Mouse (Mus musculus): ENCODE data around the gene Adamtsl5.

The Adamtsl5 gene

DNA sequence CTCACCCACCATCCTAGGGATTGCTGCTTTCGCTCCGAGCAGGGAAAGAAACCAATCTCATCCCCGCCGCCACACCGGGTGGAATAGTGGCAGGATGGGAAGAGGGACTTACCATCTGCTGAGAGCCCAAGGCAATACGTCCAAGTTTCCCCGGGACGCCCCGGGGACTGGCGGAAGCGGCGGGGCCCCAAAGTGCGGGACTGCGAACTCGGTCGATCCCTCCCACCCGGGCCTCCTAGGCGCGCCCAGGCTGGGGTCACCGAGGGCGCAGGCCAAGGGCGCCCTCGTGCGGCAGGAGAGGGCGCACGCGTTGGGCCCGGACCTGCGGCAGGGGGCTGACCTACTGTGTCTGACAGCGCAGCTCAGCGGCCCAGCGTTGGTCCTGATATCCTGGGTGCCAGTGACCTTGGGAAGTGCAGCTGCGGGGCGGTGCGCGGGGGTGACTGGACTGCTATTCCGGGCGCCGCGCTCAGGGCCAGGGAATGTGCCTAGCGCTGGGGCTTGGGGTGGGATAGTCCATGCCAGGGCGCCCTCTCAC lies at the start of gene Adamtsl5:
TSS of gene Adamtsl5 (minus strand) at position 169 of the 538 bp plus-strand sequence.
- DNase-seq (ENCODE audit: low read depth) = peak; percentile 94

DNA sequence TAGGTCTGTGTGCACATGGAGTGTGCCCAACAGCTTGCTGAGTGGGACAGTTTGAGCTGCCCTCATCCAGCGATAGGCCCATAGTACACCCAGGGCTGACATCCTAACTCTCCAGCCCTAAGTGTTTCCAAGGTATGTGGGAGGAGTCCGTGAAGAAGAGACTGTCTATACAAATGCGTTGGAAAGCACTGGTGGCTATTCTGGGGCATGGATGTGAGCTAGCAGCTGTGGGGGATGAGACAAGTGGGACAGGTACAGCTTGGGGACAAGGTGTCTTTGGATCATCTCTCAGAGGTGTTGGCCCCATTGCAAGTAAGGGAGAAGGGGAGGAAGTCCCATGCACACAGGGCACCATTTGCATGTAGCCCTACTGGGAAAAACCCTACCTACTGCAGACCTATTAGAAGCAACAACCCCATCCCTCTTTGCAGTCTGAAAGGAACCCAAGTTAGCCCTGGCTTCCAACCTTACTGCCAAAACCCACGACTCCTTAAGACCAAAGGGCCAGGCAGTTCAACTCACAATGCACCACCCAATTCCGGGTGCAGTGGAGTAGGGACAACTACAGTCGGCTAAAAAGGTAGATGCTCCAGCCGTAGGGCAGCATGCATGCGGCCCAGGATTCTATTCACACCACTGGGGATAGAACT lies 49.4 kb upstream of the Adamtsl5 start:
- no peak for DNase-seq (ENCODE audit: low read depth)

DNA sequence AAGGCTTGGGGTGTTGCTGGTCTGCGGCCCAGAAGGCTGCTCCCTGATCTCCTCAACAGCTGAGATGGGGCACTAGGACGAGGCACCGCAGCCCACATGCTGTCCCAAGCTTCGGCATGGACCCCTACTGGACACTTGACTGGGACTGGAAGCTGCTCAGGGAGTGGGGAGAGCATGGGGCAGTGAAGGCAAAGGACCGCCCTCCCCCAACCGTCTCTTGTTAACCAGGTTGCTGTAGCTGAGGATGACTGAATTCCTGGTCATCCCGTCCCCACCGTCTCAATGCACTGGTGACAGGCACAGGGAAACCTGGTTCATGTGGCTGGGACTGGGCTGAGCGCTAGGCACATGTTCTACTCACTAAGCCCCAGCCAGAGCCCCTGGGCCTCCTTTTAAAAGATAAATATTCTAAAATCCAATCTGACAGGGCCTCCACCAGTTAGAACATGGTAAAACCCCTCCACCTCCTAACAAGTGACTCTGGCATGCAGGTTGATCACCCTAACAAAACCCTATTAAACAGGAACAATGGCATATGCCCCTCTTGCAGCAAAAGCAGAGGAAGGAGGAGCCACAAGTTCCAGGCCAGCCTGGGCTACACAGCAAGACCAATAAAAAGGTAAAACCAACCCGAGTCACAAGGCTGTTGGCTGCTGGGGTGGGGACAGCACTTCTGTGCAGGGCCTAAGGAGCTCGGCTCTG lies 48.8 kb upstream of the Adamtsl5 start:
- no peak for DNase-seq (ENCODE audit: low read depth)

DNA sequence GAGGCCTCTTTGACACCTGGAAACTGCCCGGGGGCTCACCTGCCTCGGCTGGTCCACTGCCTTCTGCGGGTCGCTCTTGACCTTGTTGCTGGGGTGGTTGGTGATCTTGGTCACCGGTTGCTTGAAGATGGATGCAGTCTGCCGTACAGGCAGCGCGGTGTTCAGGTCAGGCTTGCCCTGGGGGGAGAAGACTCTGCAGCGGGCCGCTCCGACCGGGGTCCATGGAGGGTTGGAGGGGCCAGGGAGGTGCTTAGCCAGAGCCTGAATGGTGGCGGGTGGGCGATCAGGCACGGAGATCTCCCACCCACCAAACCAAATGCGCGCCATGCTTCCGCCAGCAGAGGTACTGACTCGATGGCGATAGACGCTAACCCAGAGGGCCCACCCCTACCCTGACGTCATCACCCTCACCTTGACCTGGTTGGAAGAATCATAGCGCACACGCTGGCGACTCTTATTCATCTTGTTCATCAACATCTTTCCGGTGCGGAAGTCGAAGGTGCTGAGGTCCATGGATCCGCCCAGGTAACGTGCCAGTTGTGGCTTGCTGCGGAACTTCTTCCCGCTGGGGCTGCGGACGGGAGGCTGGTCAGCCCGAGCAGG lies 46.9 kb upstream of the Adamtsl5 start:
- DNase-seq (ENCODE audit: low read depth) = no peak

DNA sequence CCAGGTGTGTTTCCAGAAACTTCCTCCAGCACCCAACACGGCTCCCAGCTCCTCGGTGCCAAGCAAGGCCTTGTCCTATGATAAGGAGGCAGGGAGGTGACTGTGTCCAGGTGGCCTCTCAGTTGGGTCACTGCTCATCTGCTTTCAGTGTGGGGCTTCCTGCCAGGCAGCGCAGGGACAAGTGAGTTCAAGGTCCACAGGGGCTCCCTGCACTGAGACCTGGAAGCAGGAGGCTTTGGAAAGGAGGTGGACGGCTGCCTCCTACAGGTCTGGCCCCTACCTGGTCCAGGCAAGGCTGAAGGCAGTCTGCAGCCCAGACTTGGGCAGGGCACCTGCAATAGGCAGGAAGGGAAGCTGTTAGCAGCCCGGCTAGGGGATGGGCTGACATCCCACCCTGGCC lies 44.5 kb upstream of the Adamtsl5 start:
- no peak for DNase-seq (ENCODE audit: low read depth)

DNA sequence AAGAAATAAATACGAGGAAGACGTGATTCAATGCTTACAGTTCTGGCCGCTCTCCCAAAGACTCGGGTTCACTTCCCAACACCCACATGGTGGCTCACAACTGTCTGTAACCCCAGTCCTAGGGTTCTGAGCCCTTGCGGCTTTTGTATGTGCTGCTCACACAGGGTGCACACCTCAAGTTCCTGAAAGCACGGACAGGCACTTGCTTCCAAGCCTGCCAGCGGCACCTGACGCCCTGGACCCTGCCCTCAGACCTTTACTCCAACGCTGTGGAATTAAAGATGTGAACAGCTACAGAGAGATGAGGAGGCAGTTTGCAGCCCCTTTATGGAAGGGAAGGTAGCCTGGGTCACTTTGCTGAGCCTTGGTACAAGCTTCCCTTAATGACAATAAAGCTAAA lies 42.5 kb upstream of the Adamtsl5 start:
- DNase-seq (ENCODE audit: low read depth) = peak; percentile 58

DNA sequence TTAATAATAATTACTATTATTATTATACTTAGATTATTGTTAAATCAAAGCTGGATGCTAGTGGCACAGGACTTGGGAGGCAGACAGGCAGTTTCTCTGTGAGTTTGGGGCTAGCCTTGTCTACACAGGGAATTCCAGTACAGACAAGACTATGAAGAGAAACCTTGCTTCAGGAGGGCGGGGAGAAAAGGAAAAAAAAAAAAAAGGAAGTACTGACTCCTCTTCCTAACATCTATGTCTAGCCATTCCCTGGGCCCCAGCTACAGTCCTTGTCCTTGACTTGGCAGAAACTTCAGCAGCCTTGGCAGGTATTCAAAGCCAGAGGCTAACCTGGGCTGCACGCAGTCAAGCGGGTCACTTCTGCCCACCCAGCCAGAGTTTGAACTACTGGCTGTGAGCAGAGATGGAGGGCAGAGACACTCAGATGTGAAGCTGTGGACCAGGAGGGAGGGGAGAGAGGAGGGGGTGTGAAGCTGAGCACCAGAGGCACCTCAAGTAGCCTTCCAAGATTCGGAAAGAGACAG lies 41.0 kb upstream of the Adamtsl5 start:
- DNase-seq (ENCODE audit: low read depth) = no peak

DNA sequence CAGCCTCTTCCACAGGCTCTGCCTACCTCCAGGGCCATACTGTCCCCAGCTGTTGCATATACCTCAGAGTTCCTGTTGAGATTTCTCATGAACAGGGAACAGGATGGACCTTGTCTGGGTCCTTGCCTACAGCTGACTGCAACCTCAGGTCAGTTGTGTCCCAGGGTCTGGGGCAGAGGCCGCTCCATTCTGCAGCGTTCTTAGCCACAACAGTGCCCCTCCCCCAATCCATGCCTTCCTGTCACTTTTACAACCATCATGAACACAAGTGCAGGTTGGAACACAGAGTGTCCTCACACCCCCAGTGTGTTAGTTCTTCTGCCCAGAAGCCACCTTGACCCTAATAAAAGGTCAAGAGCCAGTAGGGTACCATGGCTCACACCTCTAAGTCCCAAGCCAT lies 40.5 kb upstream of the Adamtsl5 start:
- DNase-seq (ENCODE audit: low read depth) = no peak

DNA sequence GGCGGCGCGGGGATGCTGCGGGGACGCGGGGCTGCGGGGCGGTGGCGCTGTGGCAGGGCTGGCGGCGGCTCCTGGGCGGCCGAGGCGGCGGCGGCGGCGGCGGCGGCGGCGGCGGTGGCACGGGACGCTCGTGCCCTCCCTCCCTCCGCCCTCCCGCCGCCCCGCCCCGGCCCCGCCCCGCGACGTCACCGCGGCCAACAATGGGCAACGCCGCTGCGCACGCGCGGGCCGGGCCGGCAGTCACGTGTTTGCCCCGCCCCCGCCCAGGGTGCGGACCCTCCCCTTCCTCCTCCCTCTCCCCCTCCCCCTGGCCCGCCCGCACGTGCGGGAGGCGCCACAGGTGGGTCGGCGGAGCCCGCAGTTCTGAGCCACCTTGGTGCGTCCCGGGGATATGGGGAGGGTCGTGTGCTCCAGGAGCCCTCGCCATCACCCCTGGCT lies 39.3 kb upstream of the Adamtsl5 start, which contains the start of gene Mex3d:
TSS of gene Mex3d (minus strand) at position 138 of the 438 bp plus-strand sequence.
- peak; percentile 97 for DNase-seq (ENCODE audit: low read depth)

DNA sequence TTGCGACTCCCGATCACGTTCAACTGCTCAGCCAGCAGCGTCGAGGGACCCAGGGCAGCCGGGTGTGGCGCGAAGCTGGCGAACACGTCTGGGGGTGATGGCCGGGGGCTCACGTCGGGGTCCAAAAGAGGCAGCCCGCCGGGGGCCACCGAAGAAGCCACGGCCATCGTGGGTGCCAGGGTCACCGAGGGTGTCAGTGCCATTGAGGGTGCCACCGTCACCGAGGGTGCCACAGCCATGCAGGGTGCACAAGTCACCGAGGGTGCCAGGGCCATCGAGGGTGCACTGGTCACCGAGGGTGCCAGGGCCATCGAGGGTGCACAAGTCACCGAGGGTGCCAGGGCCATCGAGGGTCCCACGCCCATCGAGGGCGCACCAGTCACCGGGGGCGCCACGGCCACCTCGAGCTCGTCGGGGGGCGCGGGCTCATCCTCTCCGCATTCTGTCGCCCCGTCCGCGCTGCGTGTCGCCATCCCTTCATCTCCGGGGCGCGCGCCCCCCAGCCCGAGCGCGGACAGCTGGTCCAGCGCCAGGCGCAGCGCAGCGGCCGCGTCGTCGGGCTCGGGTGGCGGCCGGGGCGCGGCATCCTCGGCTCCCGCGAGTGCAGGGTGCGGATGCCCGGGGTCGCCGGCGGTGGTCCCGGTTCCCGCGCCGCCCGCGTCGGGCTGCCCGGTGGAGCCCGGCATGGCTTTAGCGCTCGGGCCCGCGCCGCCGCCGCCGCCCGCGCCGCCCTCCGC lies 38.7 kb upstream of the Adamtsl5 start:
- DNase-seq (ENCODE audit: low read depth) = peak; percentile 41

DNA sequence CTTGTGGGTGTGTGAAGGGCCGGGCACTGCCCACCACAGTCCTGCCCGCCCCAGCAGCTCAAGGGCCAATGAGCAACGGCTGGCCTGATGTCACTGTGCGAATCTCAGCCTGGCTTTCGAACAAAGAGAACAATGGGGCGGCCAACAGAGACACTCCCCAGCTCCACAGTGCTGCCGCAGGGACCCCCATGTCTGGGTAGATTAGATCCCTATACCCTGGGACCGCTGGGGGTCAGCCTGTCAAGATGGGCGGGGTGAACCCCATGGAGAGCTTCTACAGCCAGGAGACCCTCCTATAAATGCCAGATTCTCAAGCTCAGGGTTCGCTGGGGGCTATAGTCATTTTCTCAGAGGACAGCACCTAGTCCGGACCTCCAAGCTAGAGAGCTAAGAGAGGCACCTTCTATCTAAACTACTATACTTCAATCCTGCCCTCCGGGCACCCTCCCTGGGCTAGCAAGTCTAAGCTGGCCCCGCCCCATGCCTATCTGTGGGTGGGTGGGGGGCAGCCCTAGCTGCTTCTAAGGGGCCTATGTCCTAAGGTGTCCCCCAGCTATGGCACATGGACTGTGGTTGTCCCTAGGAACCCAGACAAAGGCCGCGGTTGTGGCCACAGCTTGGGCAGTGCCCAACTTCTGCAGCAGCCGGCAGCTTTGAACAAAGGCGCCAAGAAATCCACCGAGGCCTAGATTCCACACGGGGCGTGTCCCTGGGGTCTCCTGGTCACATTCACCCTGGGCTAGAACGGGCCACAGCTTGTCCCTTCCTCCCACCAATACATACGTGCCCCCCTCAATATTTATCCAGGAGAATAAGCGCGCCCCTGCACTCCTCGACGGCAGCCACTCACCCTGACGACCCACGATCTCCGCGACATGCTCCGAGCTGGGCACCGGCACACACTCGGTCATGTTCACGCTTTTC lies 37.9 kb upstream of the Adamtsl5 start:
- peak; percentile 71 for DNase-seq (ENCODE audit: low read depth)

DNA sequence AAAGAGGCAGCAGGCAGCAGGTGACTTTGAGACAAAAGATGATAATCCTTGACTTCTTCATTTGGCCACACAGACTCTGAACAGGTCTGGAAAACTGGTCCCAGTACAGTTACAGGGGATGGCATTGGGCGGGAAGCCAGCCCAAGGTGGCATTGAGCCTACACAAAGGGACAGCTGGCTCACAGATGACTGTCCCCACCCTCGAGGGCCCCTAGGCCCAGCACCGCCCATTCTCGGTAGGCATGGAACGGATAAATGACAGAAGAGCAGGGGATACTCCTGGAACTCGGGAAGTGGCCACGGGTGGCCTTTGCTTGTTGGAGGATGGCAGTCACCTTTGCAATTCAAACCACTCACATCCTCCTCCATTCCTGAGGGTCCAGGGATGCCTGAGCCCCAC lies 37.1 kb upstream of the Adamtsl5 start:
- DNase-seq (ENCODE audit: low read depth) = no peak

DNA sequence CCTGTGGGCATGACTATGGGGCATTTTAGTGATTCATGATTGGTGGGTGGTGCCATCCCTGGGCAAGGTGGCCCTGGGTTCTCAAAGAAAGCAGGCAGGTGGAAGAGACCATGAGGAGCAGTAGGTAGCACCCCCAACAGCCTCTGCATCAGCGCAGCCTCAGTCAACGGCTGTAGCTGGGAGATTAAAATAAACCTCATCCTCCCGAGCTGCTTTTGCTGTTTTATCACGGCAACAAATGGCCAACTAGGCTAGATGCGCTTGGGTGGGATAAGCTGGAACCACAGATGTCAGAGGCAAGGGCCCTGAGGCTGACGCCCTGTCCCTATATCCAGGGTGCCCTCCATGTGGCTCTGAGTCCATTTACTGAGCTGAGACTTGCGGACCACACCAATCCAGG lies 36.5 kb upstream of the Adamtsl5 start:
- DNase-seq (ENCODE audit: low read depth) = no peak

DNA sequence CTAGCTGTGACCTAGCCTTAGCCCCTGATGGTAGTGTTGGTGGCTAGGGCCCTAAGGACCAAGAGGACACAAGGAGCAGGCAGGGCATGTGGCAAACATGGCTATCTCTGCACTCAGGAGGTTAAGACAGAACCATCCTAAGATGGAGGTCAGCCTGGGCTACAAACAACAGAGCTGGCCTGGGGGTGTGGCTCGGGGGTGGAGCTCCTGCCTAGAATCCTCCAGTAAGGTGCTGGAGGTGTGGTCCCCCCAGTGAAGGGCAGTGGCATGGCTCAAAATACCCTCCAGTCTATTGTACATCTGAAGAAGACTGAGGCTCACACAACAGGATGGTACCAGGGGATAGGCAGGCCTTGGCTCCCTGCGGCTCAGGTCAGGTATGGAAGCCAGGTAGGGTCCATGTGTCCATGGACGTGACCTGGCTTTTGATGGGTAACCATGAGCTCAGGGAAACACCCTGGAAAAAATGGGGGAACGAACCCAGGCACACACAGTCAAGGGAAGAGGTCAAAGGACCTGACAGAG lies 36.0 kb upstream of the Adamtsl5 start:
- peak; percentile 31 for DNase-seq (ENCODE audit: low read depth)

DNA sequence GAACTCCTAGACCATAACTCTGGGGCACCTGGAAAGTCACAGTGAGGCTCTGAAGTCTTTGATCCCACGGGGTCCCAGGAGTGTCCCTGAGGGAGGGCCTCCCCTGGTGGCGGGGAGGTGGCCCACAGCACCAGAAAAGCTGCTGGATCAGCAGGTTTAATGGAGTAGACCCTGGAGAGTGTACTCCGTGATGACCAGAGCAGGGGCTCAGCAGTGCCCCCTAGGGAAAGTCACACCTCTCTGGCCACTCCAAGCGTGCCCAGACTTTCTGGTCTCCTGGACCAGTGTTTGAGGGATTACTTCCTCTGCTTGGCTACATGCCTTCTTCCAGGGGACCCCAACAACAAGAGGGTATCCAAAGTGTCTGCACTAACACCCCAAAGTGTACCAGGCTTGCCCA lies 35.2 kb upstream of the Adamtsl5 start:
- no peak for DNase-seq (ENCODE audit: low read depth)

DNA sequence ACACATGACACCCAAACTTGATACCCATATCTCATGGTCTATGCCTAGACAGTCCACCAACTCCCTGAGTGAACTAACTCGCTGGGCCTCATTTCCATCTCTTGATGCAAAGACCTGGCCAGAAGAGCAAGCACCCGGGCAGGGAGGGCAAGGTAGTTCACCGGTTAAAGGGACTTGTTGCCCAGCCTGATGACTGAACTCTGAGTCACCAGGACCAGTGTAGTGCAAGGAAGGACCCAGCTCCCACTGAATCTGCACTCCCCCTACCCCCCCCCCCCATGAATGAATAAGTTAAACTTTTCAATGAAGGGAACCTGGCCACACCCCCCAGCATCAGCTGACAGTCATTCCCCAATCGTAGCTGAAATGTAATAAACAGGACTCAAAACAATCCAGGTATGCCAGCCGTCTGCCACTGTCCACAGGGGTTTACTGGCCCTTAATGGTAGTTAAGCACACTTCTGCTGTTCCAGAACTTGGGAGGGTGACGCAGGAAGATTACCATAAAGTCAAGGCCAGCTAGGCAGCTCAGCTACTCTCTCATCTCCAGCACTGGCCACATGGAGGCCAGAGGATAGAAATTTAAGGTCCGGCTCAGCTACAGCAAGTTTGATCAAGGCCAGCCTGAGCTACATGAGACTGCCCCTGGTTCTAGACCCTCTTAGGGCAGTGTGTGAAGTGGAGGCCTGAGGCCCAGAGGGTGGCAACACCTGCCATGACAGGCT lies 34.6 kb upstream of the Adamtsl5 start:
- no peak for DNase-seq (ENCODE audit: low read depth)

DNA sequence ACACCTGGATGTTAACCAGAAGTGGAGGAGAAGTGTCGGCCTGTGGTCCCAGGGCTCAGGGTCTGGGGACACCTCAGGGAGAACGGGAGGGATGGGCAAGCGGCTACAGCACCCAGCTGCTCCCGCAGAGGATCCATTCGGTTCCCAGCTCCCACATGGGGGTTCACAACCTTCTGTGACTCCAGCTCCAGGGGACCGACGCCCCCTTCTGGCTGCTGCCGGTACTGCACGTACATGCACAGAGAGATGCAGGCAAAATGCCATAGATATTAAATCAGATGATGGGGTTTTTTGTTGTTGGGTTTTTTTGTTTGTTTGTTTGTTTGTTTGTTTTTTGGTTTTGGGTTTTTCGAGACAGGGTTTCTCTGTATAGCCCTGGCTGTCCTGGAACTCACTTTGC lies 29.5 kb upstream of the Adamtsl5 start:
- no peak for DNase-seq (ENCODE audit: low read depth)

DNA sequence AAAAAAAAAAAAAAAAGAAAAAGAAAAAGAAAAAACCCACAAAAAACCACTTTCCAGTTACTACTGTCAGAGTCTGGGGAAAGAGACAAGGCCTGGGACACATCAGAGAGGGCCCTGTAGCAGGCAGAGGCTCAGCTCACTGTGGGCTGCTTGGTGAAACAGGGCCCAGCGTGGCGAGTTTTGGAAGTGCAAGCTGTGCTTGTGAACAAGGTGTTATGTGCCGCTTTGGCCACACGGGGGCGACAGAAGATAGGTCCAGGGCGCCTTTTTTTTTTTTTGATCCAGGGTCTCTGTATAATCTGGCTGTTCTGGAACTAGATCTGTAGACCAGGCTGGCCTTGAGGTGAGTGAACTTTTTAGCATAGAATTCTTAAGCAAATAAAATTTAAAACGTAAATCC lies 27.9 kb upstream of the Adamtsl5 start:
- peak; percentile 99 for DNase-seq (ENCODE audit: low read depth)

DNA sequence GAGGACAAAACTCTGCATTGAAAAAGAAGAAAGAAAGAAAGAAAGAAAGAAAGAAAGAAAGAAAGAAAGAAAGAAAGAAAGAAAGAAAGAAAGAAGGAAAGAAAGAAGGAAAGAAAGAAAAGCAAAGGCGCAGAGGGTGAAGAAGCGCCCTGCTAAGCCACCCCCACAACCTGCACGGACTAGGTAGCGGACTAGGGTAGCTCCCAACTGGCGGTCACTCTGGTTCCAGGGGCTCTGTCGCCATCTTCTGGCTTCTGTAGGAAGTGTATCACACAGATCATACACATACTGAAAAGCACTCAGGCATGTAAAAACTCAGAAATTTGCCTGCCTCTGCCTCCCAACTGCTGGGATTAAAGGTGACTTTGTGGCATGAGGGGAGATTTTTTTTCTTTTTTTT lies 25.9 kb upstream of the Adamtsl5 start:
- peak; percentile 70 for DNase-seq (ENCODE audit: low read depth)

DNA sequence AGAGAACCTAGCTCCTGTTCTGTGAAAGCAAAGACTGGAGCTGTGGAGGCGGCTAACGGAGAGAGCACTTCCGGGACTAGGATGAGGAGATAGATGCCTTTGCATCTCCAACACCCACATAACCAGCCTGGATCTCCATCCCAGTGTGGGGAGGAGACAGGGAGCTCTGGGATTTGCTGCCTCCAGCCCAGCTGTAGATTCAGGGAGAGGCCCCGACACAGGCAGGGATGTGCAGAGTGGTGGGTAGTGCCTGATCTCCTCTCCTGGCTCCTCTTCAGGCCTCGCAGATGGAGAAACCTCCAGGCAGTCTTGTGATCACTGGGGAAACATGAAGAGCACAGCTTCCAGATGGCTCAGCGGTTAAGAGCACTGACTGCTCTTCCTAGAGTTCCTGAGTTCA lies 24.5 kb upstream of the Adamtsl5 start:
- DNase-seq (ENCODE audit: low read depth) = no peak

Measured in NIH3T3 (cell line).